Mouse (Mus musculus): ENCODE results near the gene Mindy2.

The Mindy2 gene

DNA sequence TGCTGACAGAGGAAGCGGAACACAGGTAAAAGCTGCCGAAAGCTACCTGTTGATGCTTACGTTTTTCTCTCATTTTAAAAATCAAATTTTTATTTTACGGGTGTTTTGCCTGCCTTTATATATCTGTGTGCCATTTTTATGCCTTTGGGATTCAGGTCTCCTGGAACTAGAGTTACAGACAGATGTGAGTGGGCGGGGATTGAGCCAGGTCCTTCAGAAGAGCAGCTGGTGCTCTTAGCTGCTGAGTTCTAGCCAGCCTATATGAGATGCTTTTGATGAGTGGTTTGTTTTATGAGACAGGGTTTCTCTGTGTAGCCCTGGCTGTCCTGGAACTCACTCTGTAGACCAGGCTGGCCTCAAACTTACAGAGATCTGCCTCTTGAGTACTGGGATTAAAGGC, 69.8 kb downstream of the Mindy2 start:
- in situ Hi-C loops (cut with MboI, MseI): no loop called here

DNA sequence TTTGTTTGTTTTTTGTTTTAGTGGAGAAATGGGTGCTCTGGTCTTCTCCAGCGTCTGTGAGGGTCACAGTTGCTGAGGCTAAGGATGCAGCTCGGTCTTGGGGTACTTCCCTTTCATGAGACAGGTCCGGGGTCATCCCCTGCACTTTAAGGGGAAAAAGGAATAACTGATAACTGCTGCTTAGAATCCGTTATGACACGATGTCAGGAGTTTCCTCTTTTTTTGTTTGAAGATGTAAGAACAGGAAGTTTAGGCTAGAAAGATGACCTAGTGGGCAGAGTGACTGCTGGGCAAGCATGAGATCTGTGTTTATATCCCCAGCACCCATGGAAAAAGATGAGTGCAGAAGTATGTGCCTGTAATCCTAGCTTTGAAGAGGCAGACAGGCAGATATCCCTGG, 71.8 kb downstream of the Mindy2 start:
- in situ Hi-C loops (cut with MboI, MseI): no loop called here

DNA sequence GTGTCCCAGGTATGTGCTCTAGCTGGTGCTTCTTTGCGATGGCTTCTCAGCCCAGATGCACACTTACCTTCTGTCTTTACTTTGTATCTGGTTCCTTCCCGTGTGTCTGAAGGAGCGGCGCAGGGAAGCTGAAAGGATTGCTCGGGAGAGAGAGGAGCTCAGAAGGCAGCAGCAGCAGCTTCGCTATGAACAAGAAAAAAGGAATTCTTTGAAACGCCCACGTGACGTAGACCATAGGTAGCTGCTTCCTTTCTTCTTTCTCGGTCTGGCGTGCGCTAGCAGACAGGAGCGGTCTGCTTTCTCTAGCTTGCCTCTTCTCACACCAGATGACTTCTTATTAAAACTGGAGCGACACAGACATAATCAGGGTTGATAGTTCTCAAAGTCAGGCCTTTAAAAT, 72.3 kb downstream of the Mindy2 start:
- in situ Hi-C loops (cut with MboI, MseI): no loop called here

DNA sequence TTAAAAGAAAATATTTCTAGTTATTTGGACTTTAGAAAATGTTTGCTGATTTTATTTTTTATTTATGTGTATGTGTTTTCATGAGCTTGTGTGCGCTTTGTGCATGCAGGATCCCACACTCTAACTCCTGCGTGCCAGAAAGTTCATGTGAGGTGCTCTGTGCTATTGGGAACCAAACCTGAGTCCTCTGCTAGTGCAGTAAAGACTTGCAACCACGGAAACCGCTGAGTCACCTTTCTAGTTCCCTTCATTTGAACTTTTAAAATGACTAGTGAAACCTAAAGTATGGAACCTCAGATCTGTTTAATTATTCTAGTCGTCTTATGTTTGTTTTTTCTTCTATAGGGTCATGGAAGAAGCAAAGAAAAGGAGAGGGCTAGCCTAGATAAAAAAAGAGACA, 76.0 kb downstream of the Mindy2 start:
- in situ Hi-C loops (cut with MboI, MseI): no loop called here

DNA sequence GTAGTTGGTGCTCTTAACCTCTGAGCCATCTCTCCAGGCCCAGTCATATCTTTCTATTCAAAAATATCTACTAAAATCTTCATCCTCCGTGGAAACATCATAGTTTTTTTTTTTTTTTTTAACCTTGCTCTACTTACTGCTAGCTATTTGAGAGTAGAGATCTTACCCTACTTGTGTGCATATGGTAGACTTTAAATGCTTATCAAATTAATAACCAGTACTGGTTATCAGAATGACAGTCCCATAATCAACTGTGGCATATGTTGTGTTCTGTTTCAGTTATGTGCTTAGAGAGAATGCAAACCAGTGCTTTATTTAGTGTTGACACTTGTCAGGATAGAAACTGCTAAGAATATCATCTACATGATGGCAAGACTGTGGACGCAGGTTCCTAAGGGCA, 78.9 kb downstream of the Mindy2 start:
- in situ Hi-C loops (cut with MboI, MseI): loop anchor here in 1 of 2 experiments (10.0 kb wide), 1 partner anchor 137 kb away; no protein-coding TSS in a partner anchor

DNA sequence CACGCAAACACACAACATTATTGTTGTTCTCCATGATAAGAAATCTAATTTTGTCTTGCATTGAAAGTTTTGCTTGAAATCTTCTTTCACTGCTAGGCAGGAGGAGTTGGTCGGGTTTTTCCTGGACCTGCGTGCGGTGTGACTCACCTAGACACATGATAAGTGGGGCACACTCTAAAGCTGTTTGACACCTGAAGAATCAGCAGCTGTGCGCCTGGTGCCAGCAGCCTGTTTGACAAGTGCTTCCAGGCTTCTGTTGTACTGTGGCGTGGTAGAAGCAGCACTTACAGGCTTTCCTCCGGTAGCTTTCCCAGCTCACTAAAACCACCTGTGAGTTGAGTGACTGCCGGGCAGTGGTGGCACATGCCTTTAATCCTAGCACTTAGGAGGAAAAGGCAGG, 86.6 kb downstream of the Mindy2 start:
- in situ Hi-C loops (cut with MboI, MseI): loop anchor here (10.0 to 25.0 kb wide), 2 partner anchors 144 to 1742 kb away; no protein-coding TSS in a partner anchor

DNA sequence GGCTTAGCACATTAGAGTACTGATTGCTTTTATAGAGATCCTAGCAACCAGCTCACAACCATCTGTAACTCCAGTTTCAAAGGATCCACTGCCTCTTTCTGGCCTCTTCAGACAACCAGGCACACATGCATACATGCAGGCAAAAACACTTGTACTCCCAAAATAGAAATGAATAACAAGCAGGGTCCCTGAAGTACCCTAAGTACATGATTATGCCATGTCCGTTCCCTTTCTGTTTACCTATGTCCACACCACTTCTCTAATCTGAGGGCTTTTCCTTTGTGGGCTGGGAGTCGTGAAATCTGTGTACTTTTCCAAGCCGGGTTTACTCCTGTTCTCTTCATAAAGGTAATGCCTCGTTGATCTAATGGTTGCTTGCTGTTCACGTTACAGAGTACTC, 89.3 kb downstream of the Mindy2 start:
- in situ Hi-C loops (cut with MboI, MseI): loop anchor here in 1 of 2 experiments (25.0 kb wide), 1 partner anchor 1745 kb away; no protein-coding TSS in a partner anchor

GRCm38 (mm10) chr9:70562825-70563224, 94.1 kb downstream of the Mindy2 start:
- in situ Hi-C loops (cut with MboI, MseI): loop anchor here in 1 of 2 experiments (25.0 kb wide), 1 partner anchor 1749 kb away; no protein-coding TSS in a partner anchor

DNA sequence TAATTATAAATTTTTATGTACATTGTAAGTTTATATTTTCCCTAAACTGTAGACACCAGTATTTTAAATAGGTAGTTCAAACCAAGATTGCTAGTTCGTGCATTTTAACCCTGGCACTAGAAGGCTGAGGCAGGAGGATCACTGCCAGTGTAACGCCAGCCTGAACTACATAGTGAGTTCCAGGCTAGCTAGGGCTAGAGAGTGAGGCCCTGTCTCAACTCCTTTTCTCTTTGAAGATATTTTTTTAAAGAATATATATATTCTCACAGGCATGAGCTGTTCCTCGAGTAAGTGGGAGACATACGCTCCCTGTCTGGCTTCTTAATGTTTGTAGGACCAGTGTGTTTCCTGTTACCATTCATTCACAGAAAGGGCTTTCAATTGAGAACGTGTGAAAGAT, 100.2 kb downstream of the Mindy2 start:
- in situ Hi-C loops (cut with MboI, MseI): loop anchor here in 1 of 2 experiments (25.0 kb wide), 1 partner anchor 1756 kb away; no protein-coding TSS in a partner anchor

- in situ Hi-C loops (cut with MboI, MseI): loop anchor here in 1 of 2 experiments (25.0 kb wide), 1 partner anchor 1757 kb away; no protein-coding TSS in a partner anchor
Measured at GRCm38 (mm10) chr9:70555431-70555830, 101.5 kb downstream of the Mindy2 start.

- in situ Hi-C loops (cut with MboI, MseI): loop anchor here in 1 of 2 experiments (25.0 kb wide), 1 partner anchor 1760 kb away; no protein-coding TSS in a partner anchor
Measured at GRCm38 (mm10) chr9:70552233-70552632, 104.7 kb downstream of the Mindy2 start.

- in situ Hi-C loops (cut with MboI, MseI): loop anchor here in 1 of 2 experiments (25.0 kb wide), 1 partner anchor 1761 kb away; no protein-coding TSS in a partner anchor
Measured at GRCm38 (mm10) chr9:70551524-70551923, 105.5 kb downstream of the Mindy2 start.

Data from T-helper 17 cell (primary cell).